Mouse (Mus musculus) testis, postnatal 14 days (tissue): ENCODE data around the gene Vasp.
A peak's percentile ranks its signal among the peaks of the same experiment; 100 is the strongest.

Experiments used
- DNase-seq: peaks from one replicate; pipeline ENCODE4 v3.0.0; 2021; ENCODE audit warnings: low spot score

Vasp gene

DNA sequence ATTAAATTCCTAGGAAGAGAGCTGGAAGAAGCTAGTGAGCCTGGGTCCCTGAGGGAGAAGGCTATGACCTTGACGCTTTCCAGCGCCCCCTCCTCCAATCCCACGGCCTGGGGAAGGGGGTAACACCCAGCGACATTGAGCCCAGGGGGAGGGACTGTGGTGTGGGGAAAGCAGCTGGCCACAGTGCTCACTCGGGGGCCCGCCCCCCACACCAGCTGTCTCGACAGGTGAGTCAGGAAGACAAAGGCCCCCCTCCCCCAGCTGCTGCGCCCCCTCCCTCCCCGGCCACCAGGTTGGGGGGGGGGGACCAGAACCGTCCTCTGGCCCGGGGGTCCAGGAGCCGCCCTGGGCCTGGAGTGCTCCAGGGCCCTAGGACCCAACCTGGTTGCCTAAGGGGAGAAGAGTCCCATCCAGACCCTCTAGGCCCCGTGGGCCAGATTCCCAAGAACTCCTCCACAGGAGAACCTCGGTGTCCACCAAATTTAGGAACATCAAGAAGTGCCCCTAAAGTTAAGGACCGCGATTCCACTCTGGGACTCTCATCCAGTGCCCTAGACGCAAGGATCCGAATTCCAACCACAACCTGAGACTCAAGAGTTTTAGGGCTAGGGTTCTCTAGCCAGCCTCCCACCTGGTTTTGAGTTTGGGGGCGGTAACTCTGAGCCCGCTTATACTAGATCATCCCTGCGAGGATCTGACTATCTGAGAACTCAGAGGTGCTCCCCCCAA, 944 bp downstream of the Vasp start:
- peak; percentile 29 for DNase-seq

GRCm38 (mm10) chr7:19269721-19270441, 1.7 kb downstream of the Vasp start:
- peak; percentile 46 for DNase-seq

GRCm38 (mm10) chr7:19268993-19269681, 2.5 kb downstream of the Vasp start:
- no peak for DNase-seq

DNA sequence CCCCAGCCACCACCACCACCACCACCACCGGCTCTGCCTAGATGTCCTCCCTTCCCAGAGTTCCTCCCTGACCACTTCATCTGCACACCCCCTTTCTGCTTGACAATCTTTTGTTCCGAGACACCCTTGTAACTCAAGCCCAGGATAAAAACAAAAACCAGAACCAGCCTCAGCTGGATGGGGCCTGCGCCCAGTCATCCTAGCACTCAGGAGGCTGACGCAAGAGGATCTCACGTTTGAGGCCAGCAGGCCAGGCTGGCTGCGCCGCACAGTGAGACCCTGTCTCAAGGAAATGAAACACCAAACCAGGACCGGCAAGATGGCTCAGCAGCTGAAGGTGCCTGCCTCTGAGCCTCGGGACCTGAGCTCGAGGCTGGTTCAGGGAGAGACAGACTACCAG, 4.6 kb downstream of the Vasp start:
- DNase-seq, result no peak

- no peak for DNase-seq
These were observed 5.4 kb downstream of the Vasp start for GRCm38 (mm10) chr7:19265928-19266822.

DNA sequence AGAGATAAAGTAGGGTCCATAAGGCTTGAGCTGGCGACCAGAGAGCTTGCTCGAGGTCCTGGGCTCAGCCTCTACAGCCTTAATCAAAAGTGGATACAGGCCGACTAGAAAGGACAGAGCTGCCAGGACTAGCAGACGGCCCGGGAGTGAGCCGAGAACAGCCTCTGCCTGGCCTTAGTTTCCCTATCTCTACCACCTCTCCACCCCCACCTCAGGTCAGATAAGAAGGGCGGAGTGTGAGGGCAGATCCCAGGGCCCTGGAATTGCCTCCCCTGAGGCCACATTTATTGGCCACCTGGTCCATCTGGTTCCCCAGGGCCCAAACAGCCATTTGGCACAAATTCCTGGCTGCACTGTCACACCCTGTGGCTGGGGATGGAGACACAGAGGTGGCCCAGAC, 6.5 kb downstream of the Vasp start:
- DNase-seq, result no peak

DNA sequence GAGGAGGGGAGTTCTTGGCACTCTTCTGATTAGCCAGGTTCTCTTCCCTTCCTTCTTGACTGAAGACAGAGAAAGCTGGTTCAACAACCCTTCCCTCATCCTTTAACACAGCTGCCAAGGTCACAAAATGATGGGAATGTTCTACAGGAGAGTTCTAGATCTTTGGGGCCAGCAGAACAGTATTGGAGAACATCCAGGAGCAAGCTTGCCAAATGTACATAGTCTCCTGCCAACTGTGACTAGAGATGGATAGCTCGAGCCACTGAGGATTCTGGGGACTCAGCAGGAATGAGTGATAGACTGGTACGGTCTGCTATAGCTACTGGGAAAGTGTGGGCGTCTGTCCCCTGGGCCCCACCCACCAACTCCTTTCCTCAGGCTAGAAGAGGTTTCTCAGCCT, 13.3 kb downstream of the Vasp start:
- no peak for DNase-seq

DNA sequence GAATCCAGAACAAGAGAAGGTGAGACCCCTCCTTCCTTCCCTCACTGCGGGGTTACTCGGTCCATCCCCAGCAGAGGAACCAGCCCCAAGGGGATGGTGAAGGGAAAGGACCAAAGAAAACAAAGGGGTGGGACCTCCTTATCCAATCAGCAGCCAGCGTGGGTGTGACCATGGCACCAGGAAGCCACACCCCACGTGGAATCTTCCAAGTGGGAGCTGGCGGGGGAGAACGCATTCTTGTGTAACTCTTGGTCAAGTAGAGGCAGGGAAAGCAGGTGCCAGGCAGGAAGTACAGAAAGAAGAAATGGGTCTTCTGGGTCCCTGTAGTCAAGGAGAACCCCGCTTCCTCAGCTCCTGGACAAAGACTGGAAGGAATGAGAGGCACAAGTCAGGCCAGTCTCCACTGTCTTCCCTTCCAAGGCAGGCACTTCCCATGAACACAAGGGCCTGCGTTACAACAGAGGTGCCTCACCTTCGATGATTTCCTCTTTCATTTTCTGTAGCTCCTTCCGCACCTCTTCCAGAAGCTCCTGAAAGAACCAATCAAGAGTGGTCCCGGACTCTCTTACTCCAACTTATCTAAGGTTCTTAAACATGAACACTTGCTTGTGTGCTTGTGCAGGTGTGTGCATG, 14.1 kb downstream of the Vasp start:
- DNase-seq, result peak; percentile 73

GRCm38 (mm10) chr7:19256567-19256966, 15.1 kb downstream of the Vasp start:
- no peak for DNase-seq

DNA sequence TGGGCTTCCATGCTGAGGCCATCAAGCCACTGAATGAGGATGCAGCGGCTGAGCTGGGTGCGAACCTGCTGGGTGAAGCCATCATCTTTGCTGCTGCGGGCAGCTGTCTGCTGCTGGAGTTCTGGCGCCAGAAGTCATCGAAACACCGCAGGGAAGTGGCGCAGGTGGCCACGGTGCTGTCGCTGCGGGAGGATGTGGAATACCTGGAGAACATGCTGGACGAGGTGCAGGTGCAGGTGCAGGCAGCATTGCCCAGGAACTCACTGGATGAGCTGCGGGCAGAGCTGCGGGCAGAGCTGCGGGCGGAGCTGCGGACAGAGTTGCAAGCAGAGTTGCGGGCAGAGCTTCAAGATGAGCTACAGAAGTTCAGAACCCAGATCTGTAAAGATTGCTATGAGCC, 16.2 kb downstream of the Vasp start:
- DNase-seq, result no peak

DNA sequence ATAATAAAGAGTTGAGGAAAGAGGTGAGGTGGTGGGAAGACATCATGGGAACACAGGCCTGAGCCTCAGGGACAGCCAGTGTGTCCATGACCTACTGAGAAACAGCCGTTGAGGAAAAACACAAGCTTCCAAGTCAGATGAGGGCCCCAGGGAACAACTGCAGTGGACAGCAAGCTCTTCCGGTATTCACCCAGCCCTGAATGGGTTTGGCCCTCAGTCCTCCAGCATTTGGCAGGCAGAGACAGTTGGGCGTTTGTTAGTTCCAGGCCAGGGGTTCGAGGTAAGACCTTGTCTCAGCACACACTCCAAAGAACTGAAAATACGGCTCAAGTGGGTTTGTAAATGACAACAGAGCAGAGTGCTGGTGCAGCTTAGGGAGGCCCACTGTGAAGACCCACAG, 18.2 kb downstream of the Vasp start:
- DNase-seq, result no peak

GRCm38 (mm10) chr7:19252078-19252477, 19.5 kb downstream of the Vasp start:
- no peak for DNase-seq

DNA sequence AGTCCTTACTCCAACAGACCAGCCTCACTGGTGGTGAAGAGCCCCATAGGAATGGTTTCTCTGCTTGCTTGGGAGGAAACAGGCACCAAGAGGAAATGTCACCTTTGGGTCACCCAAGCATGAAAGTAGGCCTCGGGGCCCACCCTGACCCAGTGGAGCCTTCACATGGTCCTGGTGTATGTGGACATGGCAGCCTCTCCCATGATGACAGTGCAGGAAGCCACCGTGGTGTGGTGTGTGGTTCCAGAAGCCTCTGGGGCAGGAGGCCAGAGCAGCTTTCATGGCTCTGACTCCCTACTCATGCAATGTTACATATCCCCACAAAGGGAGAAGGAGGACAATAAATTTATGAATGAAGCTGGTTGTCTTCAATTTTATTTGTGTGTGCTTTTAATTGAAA, 24.1 kb downstream of the Vasp start:
- DNase-seq, result no peak

- DNase-seq, result no peak
These were observed 24.8 kb downstream of the Vasp start for GRCm38 (mm10) chr7:19246855-19247254.

- no peak for DNase-seq
These were observed 26.5 kb downstream of the Vasp start for GRCm38 (mm10) chr7:19245083-19245482.

DNA sequence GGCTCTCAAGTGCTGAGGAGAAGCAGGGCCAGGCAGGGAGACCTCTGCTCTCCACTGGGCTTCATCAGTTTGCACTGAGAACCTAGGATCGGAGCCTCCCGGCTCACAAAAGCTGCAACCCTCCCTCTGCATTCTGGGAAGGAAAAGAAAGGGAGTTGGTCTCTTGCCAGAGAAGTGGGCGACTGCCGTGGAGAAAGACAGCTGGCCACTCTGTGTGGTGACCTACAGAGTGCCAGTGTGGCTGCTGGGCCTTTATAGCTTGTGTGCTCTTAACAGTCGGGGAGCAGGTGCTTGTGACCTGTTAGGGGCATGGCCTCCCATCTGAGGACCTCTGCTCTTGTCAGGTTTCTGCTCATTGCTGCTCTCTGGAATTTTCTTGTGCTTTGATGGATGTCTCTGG, 27.8 kb downstream of the Vasp start:
- DNase-seq, result no peak

DNA sequence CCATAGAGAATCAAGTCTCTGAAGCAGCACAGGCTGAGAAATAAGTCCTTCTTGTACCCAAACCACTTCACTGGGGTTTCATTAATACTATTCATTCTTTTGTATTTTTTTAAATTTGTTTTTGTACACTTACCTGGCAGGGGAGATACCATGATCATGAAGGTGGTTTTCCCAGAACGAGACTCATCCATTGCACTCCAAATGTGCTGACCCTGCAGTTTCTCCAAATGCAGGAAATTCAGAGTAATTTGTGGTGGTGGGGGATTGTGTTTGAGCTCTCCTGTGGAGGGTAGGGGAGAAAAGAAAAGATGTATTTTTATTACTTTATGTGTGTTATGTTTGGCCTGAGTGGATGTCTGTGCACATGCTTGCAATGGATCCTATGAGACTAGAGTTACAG, 29.6 kb downstream of the Vasp start:
- no peak for DNase-seq

- DNase-seq, result no peak
These were observed 30.6 kb downstream of the Vasp start for GRCm38 (mm10) chr7:19240905-19241463.

DNA sequence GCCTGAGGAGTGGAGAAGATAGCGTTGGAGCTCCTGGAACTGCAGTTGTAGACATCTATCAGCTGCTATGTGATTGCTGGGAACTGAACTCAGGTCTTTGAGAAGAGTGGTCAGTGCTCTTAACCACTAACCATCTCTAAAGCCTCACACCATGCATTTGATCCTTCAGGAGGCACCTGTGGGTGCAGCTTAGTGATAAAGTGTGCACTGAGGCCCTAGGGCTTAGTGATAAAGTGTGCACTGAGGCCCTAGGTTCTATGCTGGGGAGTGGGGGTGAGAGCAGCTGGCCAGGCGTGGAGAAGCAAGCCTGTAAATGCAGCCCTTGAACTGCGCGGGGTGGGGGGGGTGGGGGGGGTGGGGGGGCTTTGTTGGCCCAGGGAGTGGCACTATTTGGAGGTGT, 31.6 kb downstream of the Vasp start:
- DNase-seq, result no peak

- peak; percentile 67 for DNase-seq
These were observed 32.2 kb downstream of the Vasp start for GRCm38 (mm10) chr7:19239423-19239822.

- no peak for DNase-seq
These were observed 33.3 kb downstream of the Vasp start for GRCm38 (mm10) chr7:19238344-19238743.
